Mouse (Mus musculus) liver, embryonic 14.5 days (tissue): ENCODE data around the gene Gpatch2l. TPM values are rescaled to one million over a fixed set of nuclear protein-coding genes. Genes with fewer than 3 reads are reported as not detected.

Source experiments
- ATAC-seq: fragments of 200-750 bp; cut with Nextera tagmentation; 2 replicates; pipeline ENCODE4 v1.8.0; 2017; ENCODE audit warnings: moderate number of reproducible peaks, mild to moderate bottlenecking, moderate library complexity; ENCODE audit not compliant: insufficient read depth
- DNase-seq, 3 experiments: peaks; one replicate each; pipeline ENCODE4 v3.0.0-alpha.2; 2012 to 2013; ENCODE audit warnings: low read depth in 3 of 3, low spot score in 3 of 3
- H3K27ac ChIP-seq: fragments of 300-500 bp; sonication (generic); 2 replicates; pipeline ENCODE4 v1.5.1; 2014; ENCODE audit warnings: moderate library complexity, mild to moderate bottlenecking, control low read depth, inconsistent platforms
- H3K27me3 ChIP-seq: fragments of 300-500 bp; sonication (generic); 2 replicates; pipeline ENCODE4 v1.6.1; 2014; ENCODE audit warnings: mild to moderate bottlenecking, low read length, moderate library complexity; ENCODE audit not compliant: control insufficient read depth, insufficient read depth
- H3K36me3 ChIP-seq: fragments of 300-500 bp; sonication (generic); replicated peaks from 2 replicates; pipeline ENCODE4 v1.6.1; 2014; ENCODE audit warnings: low read depth; ENCODE audit not compliant: control insufficient read depth, insufficient read depth
- H3K4me1 ChIP-seq, 2 experiments: fragments of 200-500 bp in 1 of 2; fragments of 300-500 bp in 1 of 2; sonication (generic) in 1 of 2; replicated peaks; 2 replicates each; pipeline ENCODE4 v1.6.1; 2012 to 2014; ENCODE audit warnings: antibody characterized with exemption in 1 of 2, inconsistent platforms in 1 of 2, low read length in 1 of 2; ENCODE audit not compliant: control insufficient read depth in 2 of 2, insufficient read depth in 2 of 2
- H3K4me2 ChIP-seq: fragments of 300-500 bp; sonication (generic); 2 replicates; pipeline ENCODE4 v1.6.1; 2014; ENCODE audit warnings: low read depth, mild to moderate bottlenecking, control low read depth, moderate library complexity
- H3K4me3 ChIP-seq, 2 experiments: fragments of 200-500 bp in 1 of 2; fragments of 300-500 bp in 1 of 2; sonication (generic) in 1 of 2; 2 replicates each; pipeline ENCODE4 v1.5.1; 2012 to 2014; ENCODE audit warnings: low read depth in 2 of 2, low read length in 2 of 2, mild to moderate bottlenecking in 2 of 2, control low read depth in 1 of 2, inconsistent platforms in 1 of 2, moderate library complexity in 1 of 2; ENCODE audit not compliant: insufficient read depth in 1 of 2
- H3K9ac ChIP-seq: fragments of 300-500 bp; sonication (generic); replicated peaks from 2 replicates; pipeline ENCODE4 v1.6.1; 2014; ENCODE audit warnings: mild to moderate bottlenecking, control low read depth, moderate library complexity
- H3K9me3 ChIP-seq: fragments of 300-500 bp; sonication (generic); 2 replicates; pipeline ENCODE4 v1.6.1; 2016; ENCODE audit warnings: low read length, mixed read lengths; ENCODE audit not compliant: control insufficient read depth
- CTCF ChIP-seq: IDR thresholded peaks from 2 replicates; pipeline ENCODE4 v1.5.1; 2016; ENCODE audit warnings: antibody characterized with exemption, low read depth, control low read depth
- EP300 ChIP-seq: IDR thresholded peaks from 2 replicates; pipeline ENCODE4 v1.6.1; 2016; ENCODE audit warnings: antibody characterized with exemption, low read depth
- WGBS: fragments of 180-500 bp; shearing (Covaris S2); extraction: QIAGEN DNeasy Blood & Tissue Kit; methylation state at CpG from one replicate; pipeline ENCODE4 v1.1.7; 2014; ENCODE audit not compliant: insufficient replicate concordance; 5-methylcytosine and 5-hydroxymethylcytosine counted together
- polyA plus RNA-seq, 2 experiments: library from polyadenylated mRNA; depleted of rRNA in 1 of 2; stranded (reverse) in 1 of 2; unstranded in 1 of 2; fragments of >200 nt; fragmentation: Nextera tagmentation in 1 of 2; extraction: Ambion mirVana in 1 of 2; gene quantifications; 2 replicates each; pipeline versions ENCODE4 v1.2.1 to v1.2.3; 2012 to 2014

Gpatch2l gene
- polyA plus RNA-seq, 2 experiments = 4.1 to 4.2 TPM

- Histone ChIP-seq H3K36me3 (no peaks in the 10 kb centered on the region), H3K4me1 (0 out of 4 replicates have a peak, but pooled peaks cover 0 to 4% of the 10 kb centered on the region in 2 experiments), H3K27ac (no peak overlapping the region), H3K9ac (no peak overlapping the region), H3K27me3 (peaks cover 60% of the 10 kb centered on the region), H3K9me3 (no peaks in the 10 kb centered on the region), H3K4me3 (no peak overlapping the region), H3K4me2 (no peak overlapping the region)
- no peak for TF ChIP-seq CTCF
- no peak for TF ChIP-seq EP300
- no peak for DNase-seq
- no peak for ATAC-seq
- 33% methylated on average over 15 of the region's 15 CpGs for WGBS
Observed at GRCm38 (mm10) chr12:86212693-86213470, 28.8 kb upstream of the Gpatch2l start.

GRCm38 (mm10) chr12:86214201-86214600 is 27.5 kb upstream of the Gpatch2l start:
- H3K4me3 ChIP-seq = no peak overlapping the region
- ATAC-seq (no peak), DNase-seq (no peak)
- no peak overlapping the region for H3K4me2 ChIP-seq
- whole genome bisulfite sequencing = 11% methylated on average over 24 of the region's 24 CpGs
- no peaks in the 10 kb centered on the region for H3K9me3 ChIP-seq
- no peak overlapping the region for H3K27ac ChIP-seq
- H3K27me3 ChIP-seq = peaks cover 60% of the 10 kb centered on the region
- H3K9ac ChIP-seq = no peak overlapping the region
- H3K36me3 ChIP-seq = no peaks in the 10 kb centered on the region
- 0 out of 4 replicates have a peak, but pooled peaks cover 0 to 4% of the 10 kb centered on the region in 2 experiments for H3K4me1 ChIP-seq
- TF ChIP-seq EP300 (no peak), CTCF (no peak)

DNA sequence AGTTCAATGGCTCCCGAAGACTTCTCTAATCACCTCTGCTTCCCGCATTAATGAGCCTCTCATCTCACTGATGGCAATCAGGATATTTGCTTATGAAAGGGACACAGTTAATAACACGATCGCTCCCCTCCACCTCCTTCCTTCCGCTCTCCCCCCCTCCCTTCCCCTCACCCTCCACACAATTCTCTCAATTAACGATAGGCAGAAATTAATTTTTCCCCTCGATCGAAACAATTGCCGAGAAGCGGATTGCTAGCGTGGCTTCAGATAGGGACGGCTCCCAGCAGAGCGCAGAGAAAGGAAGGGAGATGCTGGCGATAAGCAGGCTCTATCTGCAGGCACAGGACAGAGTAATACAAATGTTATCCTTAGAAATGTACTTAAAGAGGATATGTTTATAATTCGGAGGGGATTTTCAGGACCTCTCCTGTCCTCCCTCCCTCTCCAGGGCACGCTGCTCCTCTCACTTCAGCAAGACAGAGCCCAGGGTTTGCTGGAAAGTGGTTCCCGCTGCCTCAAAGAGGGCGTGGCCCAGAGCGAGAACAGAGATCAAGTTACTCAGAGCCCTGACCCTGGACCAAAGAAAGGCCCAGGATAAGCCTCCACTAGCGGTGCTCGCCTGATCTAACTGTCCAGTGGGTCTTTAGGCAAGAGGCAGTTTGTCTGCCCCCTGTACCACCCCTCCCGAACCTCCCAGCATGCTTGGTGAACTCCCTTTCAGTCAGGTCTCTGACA is 24.8 kb upstream of the Gpatch2l start:
- no peak for DNase-seq

GRCm38 (mm10) chr12:86220200-86221021 is 21.2 kb upstream of the Gpatch2l start:
- peak overlapping the region; percentile 52 to 59 for H3K4me3 ChIP-seq

More for the DNA sequence above, 24.8 kb upstream of the Gpatch2l start:
- Histone ChIP-seq H3K36me3 (no peaks in the 10 kb centered on the region), H3K4me1 (peaks cover 13 to 21% of the 10 kb centered on the region in 2 experiments), H3K4me3 (peak overlapping the region in 1 of 2 experiments; percentile 6; a peak in 1 of 4 replicates), H3K4me2 (peak overlapping the region; percentile 47), H3K27me3 (peaks cover 57% of the 10 kb centered on the region), H3K27ac (no peak overlapping the region), H3K9me3 (no peaks in the 10 kb centered on the region), H3K9ac (no peak overlapping the region)
- 2% methylated on average over 22 of the region's 22 CpGs for WGBS
- TF ChIP-seq EP300 (no peak), CTCF (no peak)
- ATAC-seq = no peak

More at GRCm38 (mm10) chr12:86220200-86221021, 21.2 kb upstream of the Gpatch2l start:
- DNase-seq = peak; percentile 63 to 71 (median 66)
- peaks cover 27% of the 10 kb centered on the region for H3K27me3 ChIP-seq
- TF ChIP-seq EP300 = peak; percentile 64
- TF ChIP-seq CTCF = 0 out of 2 replicates have a peak, but pooled peaks have one; percentile 3
- H3K4me2 ChIP-seq = peak overlapping the region; percentile 81
- no peaks in the 10 kb centered on the region for H3K36me3 ChIP-seq
- peaks cover 17 to 22% of the 10 kb centered on the region in 2 experiments for H3K4me1 ChIP-seq
- H3K9me3 ChIP-seq = no peaks in the 10 kb centered on the region
- peak; percentile 97 for ATAC-seq
- H3K9ac ChIP-seq = peak overlapping the region; percentile 79
- 6% methylated on average over 38 of the region's 38 CpGs for WGBS
- peak overlapping the region; percentile 50 for H3K27ac ChIP-seq
